Mouse (Mus musculus) v-Abl transformed pro-B cells (cell line): ENCODE measurements around the gene Yars.

Source experiments
- in situ Hi-C, 2 experiments: fragments of 400-800 bp; cut with MboI; formaldehyde crosslinking; loops; one replicate each; pipeline ENCODE4 v1.15.1; 2025; ENCODE audit not compliant: unreplicated experiment in 2 of 2

Gene Yars

GRCm38 (mm10) chr4:129189542-129190519, at the start of gene Yars, which contains the start of gene S100pbp:
TSS of gene Yars (plus strand) at chr4:129189760.
TSS of gene S100pbp (minus strand) at chr4:129189727.
- in situ Hi-C loops, result loop anchor here in 1 of 2 experiments (5.0 kb wide), 1 partner anchor 267 kb away; no protein-coding TSS in a partner anchor

GRCm38 (mm10) chr4:129140808-129141207, 48.8 kb upstream of the Yars start:
- in situ Hi-C loops, result no loop called here

DNA sequence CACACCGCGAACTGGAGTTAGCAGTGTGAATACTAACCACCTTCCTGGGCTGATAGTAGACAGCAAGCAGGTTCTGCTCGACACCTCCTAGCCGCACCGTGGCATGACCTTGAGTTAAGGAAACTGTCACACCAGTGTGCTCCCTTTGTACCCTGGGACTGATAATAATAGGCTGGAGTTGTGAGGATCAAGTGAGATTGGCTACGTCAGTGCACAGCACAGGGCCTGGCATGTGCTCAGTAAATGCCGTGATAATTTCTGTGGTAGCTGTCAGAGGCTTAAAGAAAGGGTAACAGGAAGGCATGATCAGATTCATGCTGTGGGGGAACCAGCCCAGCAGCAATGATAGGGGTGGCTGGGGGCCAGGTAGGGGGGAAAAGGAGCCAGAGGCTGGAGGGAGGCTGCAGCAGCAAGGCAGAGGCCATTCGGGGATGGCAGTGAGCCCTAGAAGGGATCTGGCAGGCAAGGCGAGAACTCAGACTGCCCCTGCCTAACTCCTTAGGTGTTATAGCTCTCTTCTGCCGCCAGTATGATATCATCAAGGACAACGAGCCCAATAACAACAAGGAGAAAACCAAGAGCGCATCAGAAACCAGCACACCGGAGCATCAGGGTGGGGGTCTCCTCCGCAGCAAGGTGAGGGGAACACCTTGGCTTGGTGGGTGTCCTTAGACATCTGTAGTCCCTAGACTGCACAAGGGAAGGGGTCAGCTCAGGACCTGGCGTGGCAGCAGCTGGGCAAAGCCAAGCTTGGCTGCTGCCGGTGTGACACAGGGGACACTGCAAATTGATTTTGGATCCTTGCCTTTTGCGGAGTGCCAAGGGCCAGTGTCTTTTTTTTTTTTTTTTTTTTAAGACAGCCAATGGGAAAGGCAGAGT, 47.8 kb upstream of the Yars start:
- in situ Hi-C loops, result no loop called here

GRCm38 (mm10) chr4:129142439-129143045, 47.0 kb upstream of the Yars start:
- in situ Hi-C loops, result no loop called here

DNA sequence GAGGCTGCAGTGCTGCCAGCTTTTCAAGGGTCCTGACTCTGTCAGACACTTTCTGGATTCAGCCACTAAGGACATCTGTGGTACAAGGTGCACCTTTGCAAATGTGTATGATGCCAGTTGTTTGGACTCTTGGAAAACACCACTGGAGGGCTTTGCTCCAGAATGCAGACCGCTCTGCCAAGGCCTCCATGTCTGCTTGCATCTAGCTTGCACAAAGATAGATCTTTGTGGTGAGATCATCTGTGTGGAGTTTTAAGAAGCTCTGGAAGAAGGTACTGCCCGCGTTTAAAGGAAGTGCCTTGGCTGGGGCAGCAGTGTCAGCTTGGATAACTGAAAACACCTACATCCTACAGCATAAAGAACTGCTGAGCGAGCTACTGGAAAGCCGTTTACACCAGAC, 46.1 kb upstream of the Yars start:
- in situ Hi-C loops, result no loop called here

GRCm38 (mm10) chr4:129144401-129145367, 44.9 kb upstream of the Yars start:
- in situ Hi-C loops, result no loop called here

- in situ Hi-C loops, result no loop called here
Observed at GRCm38 (mm10) chr4:129145411-129145810, 44.1 kb upstream of the Yars start.

DNA sequence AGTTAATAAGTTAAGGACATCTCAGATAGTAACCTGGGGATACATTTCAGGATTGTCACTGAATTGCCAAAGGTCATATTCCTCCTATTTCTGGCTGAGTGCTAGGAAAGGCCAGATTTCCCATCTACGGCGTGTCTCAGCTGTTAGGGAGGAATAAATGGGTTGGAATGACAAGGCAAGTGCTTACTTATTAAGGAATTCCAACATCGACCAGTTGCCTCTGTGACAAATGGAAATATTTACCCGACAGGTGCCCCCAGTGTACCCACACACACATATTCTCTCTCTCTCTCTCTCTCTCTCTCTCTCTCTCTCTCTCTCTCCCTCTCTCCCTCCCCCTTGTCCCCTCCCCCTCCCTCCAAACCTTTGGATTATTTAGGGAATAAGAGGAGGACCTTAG, 43.6 kb upstream of the Yars start:
- in situ Hi-C loops, result no loop called here

DNA sequence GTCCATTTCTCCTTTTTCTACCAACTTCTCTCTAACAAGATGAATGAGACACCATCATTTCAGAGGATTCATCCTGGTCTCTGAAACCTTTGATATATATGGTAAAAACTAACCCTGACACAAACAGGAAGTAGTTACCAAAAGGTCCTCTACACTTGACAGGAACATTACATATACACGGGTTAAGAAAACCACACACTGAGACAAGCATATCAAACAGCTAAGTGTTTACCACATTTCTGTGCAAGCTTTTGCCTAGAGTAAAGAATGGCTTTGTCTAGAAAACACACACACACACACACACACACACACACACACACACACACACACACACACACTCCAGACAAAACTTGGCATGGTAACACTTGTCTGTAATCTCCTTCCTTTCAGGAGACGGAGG, 43.2 kb upstream of the Yars start:
- in situ Hi-C loops, result no loop called here

- in situ Hi-C loops, result no loop called here
Observed at GRCm38 (mm10) chr4:129147552-129148103, 41.9 kb upstream of the Yars start.

DNA sequence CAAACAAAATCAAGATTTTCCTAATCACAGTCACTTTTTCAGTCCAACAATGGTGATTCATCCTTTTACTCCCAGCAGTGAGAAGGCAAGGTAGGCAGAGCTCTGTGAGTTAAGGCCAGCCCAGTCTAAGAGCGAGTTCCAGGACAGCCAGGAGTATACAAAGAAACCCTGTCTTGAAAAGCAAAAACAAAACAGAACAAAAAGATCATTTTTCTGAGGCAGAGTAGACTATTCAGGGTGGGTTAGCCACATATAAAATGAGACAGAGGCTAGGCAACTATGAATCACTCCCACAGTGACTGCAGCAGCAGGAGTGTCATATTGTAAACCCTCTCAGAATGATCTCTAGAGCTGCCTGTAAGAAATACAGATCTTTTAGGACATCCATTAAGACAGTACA, 40.2 kb upstream of the Yars start:
- in situ Hi-C loops, result no loop called here

- in situ Hi-C loops, result no loop called here
Observed at GRCm38 (mm10) chr4:129151276-129151811, 38.2 kb upstream of the Yars start.

DNA sequence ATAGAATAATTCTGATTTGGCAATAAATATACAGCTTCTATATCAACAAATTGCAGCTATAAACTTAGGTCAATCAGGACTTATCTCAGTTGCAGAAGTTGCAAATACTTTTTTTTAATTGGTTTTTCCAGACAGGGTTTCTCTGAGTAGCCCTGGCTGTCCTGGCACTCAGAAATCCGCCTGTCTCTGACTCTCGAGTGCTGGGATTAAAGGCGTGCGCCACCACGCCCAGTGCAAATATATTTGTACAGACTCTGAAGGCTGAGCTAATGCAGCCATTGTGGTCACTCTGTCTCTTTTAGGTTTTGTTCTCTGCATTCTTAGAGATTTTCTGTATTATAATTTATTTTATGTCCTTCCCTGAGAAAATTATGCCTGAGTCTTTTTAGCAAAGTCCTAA, 32.0 kb upstream of the Yars start:
- in situ Hi-C loops, result no loop called here

DNA sequence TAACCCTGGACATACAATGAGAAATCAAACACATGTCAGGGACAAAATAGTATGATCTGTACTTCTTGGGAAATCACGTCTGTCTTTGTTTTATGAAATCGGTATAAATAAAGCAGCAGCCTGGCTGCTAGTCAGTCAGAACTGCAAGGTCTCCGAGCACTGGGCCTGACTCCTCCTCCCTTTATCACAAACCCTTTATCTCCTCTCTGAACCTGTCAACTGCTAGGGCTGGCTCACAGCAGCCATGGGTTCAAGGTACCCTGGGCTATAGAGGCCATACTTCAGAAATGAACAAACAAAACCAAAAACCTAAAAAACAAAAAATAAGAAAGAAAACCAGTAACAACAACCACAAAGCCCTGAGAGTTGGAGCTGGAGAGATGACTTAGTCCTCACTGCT, 31.0 kb upstream of the Yars start:
- in situ Hi-C loops, result no loop called here

DNA sequence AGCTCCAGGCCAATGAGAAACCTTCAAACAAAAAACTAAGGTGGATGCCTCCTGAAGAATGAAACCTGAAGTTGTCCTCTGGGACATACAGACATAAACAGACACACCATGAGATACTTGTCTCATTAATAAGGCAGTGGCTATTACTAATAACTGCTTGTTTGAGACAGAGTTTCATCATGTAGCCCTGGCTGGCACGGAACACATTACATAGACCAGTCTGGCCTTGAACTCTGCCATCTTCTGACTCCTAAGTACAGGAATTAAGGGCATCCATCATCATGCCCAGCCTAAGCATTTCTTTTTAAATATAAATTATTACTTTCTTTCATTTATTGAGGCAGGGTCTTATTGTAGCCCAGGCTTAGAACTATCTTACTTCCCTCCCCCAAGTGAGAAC, 28.5 kb upstream of the Yars start:
- in situ Hi-C loops, result no loop called here

DNA sequence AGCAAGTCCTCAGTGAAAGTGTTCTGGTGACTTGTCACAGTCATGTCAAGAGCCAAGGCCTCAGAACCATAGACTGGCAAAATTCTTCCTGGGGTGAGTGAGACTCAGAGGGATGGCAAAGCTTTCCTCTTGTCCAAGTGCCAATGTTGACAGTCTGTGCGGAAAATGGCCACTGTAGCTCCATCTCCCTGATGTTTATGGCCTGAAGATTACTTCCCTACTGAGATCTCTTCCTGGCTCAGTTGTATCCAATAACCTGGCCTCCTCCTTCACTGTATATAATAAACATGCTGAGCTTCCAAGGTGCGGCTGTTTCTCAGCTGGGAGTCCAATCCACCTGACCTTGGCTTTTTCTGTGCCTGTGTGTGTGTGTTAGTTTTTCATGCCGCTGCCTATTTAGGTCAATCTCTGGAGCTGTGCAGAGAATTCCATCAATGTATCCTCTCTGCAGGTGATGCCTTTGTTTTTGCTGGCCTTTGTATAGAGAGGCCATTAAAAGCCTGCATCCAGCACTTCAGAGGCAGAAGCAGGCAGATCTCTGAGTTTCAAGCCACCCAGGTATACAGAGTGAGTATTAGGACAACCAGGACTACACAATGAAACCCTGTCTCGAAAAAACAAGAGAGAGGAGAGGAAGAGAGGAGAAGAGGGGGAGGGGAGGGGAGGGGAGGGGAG, 27.8 kb upstream of the Yars start:
- in situ Hi-C loops, result no loop called here

DNA sequence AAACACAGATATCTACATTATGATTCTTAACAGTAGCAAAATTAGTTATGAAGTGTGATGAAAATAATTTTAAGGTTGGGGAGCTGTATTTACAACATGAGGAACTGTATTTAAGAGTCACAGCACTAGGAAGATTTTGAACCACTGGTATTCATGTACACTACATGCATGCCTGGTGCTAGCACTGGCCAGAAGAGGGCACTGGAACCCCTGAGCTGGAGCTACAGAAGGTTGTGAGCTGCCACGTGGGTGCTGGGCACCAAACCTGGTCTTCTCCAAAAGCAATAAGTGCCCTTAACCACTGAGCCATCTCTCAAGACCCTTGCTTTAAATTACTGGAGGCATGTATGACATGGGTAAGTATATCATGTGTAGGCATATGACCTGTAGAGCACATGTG, 17.0 kb upstream of the Yars start:
- in situ Hi-C loops, result no loop called here

- in situ Hi-C loops, result no loop called here
Observed at GRCm38 (mm10) chr4:129179560-129179959, 10.0 kb upstream of the Yars start.
